In the genomic region with DNA sequence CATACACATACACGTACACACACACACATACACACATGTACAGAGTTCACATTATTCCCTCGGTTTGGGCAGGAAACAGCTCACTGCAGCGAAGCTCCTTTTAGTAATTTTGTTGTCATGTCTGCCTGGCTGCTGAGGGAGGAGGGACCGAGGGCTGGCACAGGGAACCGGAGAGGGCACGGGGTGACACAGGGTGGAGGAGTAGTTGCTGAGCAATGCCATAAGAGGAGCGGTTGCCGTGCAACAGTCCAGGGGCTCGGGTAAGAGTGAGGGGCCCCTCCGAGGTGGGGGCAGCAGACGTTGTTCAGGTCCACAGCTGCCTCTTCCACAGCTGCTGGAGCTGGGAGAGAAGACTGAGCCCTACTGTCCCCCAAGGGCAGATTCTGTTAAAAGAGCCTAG, we compare ENCODE assay signal across 23 mouse cellular contexts. TPM values are rescaled to one million over a fixed set of nuclear protein-coding genes. Genes with fewer than 3 reads are reported as not detected.
DNase-seq lines count a peak whose midpoint lies in the region; ATAC-seq and TF ChIP-seq lines count a peak whose summit lies in the region.
"Had no signal": no experiment of that assay in that cellular context is flagged by ENCODE, and none has a peak within 500 bp of the region (broad histone marks: within the 10 kb centered on the region; RNA-seq: fewer than 3 reads in every experiment).

No protein-coding gene starts in this region.

- no peak overlapping the region for H3K4me2 ChIP-seq in forebrain, postnatal 0 days (ENCODE audit: low read depth)
- no peak overlapping the region for H3K4me2 ChIP-seq in forebrain, embryonic 14.5 days (ENCODE audit: low read length)
- H3K4me2 ChIP-seq in midbrain, embryonic 15.5 days: no peak overlapping the region
- H3K4me2 ChIP-seq in liver, embryonic 14.5 days (ENCODE audit: low read depth): peak overlapping the region; percentile 46
- H3K4me2 ChIP-seq: heart, embryonic 15.5 days; midbrain, embryonic 12.5 days had no signal

- ATAC-seq in forebrain, postnatal 0 days: peak; percentile 30; the same call in 1 of the 2 replicates
- ATAC-seq in forebrain, embryonic 14.5 days: no peak
- no peak for ATAC-seq in midbrain, embryonic 15.5 days (replicated peaks)
- no peak for ATAC-seq in liver, embryonic 14.5 days (ENCODE audit: insufficient read depth)

- TF ChIP-seq CTCF in forebrain, postnatal 0 days (IDR thresholded peaks at IDR 0.05; ENCODE audit: low read depth): no peak
- no peak for TF ChIP-seq CTCF in liver, embryonic 14.5 days (IDR thresholded peaks at IDR 0.05; ENCODE audit: low read depth)

- H3K9me3 ChIP-seq in forebrain, postnatal 0 days (ENCODE audit: low read length): no peaks in the 10 kb centered on the region
- H3K9me3 ChIP-seq in forebrain, embryonic 14.5 days (replicated peaks; ENCODE audit: control insufficient read depth, low read length): no peaks in the 10 kb centered on the region
- no peaks in the 10 kb centered on the region for H3K9me3 ChIP-seq in midbrain, embryonic 10.5 days (replicated peaks)
- H3K9me3 ChIP-seq in midbrain, embryonic 15.5 days: no peaks in the 10 kb centered on the region
- H3K9me3 ChIP-seq in liver, embryonic 14.5 days (ENCODE audit: control insufficient read depth, low read length): no peaks in the 10 kb centered on the region
- H3K9me3 ChIP-seq: heart, embryonic 15.5 days; midbrain, embryonic 12.5 days had no signal

- no peaks in the 10 kb centered on the region for H3K4me1 ChIP-seq in forebrain, postnatal 0 days (ENCODE audit: insufficient read depth)
- no peaks in the 10 kb centered on the region for H3K4me1 ChIP-seq in forebrain, embryonic 14.5 days (ENCODE audit: control insufficient read depth, insufficient read depth, low read length)
- peaks cover 14% of the 10 kb centered on the region for H3K4me1 ChIP-seq in midbrain, embryonic 10.5 days
- H3K4me1 ChIP-seq in midbrain, embryonic 15.5 days: 0 out of 2 replicates have a peak, but pooled peaks cover 2% of the 10 kb centered on the region
- H3K4me1 ChIP-seq in liver, embryonic 14.5 days (replicated peaks; ENCODE audit: control insufficient read depth in 2 of 2, insufficient read depth in 2 of 2, low read length in 1 of 2): peaks cover 36 to 51% of the 10 kb centered on the region in 2 experiments
- H3K4me1 ChIP-seq: heart, embryonic 15.5 days had no signal

- no peak overlapping the region for H3K27ac ChIP-seq in forebrain, postnatal 0 days (ENCODE audit: low read depth, low read length)
- no peak overlapping the region for H3K27ac ChIP-seq in forebrain, embryonic 14.5 days (ENCODE audit: low read depth, low read length)
- peak overlapping the region; percentile 64 for H3K27ac ChIP-seq in midbrain, embryonic 10.5 days (replicated peaks)
- H3K27ac ChIP-seq in midbrain, embryonic 15.5 days: no peak overlapping the region
- H3K27ac ChIP-seq in liver, embryonic 14.5 days: peak overlapping the region; percentile 99
- H3K27ac ChIP-seq: heart, embryonic 15.5 days; midbrain, embryonic 12.5 days had no signal

- no peak overlapping the region for H3K4me3 ChIP-seq in forebrain, postnatal 0 days (ENCODE audit: low read depth, low read length)
- H3K4me3 ChIP-seq in forebrain, embryonic 14.5 days (ENCODE audit: low read depth, low read length): no peak overlapping the region
- no peak overlapping the region for H3K4me3 ChIP-seq in midbrain, embryonic 10.5 days
- no peak overlapping the region for H3K4me3 ChIP-seq in midbrain, embryonic 15.5 days
- no peak overlapping the region; a peak in 1 of 4 replicates for H3K4me3 ChIP-seq in liver, embryonic 14.5 days (ENCODE audit: insufficient read depth in 1 of 2, low read depth in 2 of 2, low read length in 2 of 2)
- H3K4me3 ChIP-seq: heart, embryonic 15.5 days; midbrain, embryonic 12.5 days had no signal

- 55% methylated on average over 11 of the region's 11 CpGs for WGBS in forebrain, postnatal 0 days
- 67% methylated on average over 11 of the region's 11 CpGs for WGBS in forebrain, embryonic 14.5 days
- 73% methylated on average over 11 of the region's 11 CpGs for WGBS in midbrain, embryonic 10.5 days
- WGBS in midbrain, embryonic 15.5 days: 50% methylated on average over 11 of the region's 11 CpGs
- WGBS in liver, embryonic 14.5 days (ENCODE audit: insufficient replicate concordance): 65% methylated on average over 11 of the region's 11 CpGs

- no peak overlapping the region for H3K9ac ChIP-seq in forebrain, postnatal 0 days
- no peak overlapping the region for H3K9ac ChIP-seq in forebrain, embryonic 14.5 days (ENCODE audit: low read length)
- no peak overlapping the region for H3K9ac ChIP-seq in midbrain, embryonic 15.5 days
- peak overlapping the region; percentile 40 for H3K9ac ChIP-seq in liver, embryonic 14.5 days (replicated peaks)
- H3K9ac ChIP-seq: heart, embryonic 15.5 days; midbrain, embryonic 12.5 days had no signal

- H3K27me3 ChIP-seq in forebrain, postnatal 0 days (ENCODE audit: insufficient read depth, low read length): no peaks in the 10 kb centered on the region
- no peaks in the 10 kb centered on the region for H3K27me3 ChIP-seq in forebrain, embryonic 14.5 days (replicated peaks; ENCODE audit: control insufficient read depth, insufficient read depth, low read length)
- H3K27me3 ChIP-seq in midbrain, embryonic 10.5 days (ENCODE audit: low read depth, poor library complexity, severe bottlenecking): no peaks in the 10 kb centered on the region
- H3K27me3 ChIP-seq in midbrain, embryonic 15.5 days (replicated peaks): no peaks in the 10 kb centered on the region
- H3K27me3 ChIP-seq in liver, embryonic 14.5 days (ENCODE audit: control insufficient read depth, insufficient read depth, low read length): no peaks in the 10 kb centered on the region
- H3K27me3 ChIP-seq: heart, embryonic 15.5 days; midbrain, embryonic 12.5 days had no signal

- no peak for TF ChIP-seq EP300 in liver, embryonic 14.5 days (IDR thresholded peaks at IDR 0.05; ENCODE audit: low read depth)

- peaks cover 41% of the 10 kb centered on the region for H3K36me3 ChIP-seq in forebrain, postnatal 0 days (ENCODE audit: insufficient read depth)
- peaks cover 39% of the 10 kb centered on the region for H3K36me3 ChIP-seq in forebrain, embryonic 14.5 days (ENCODE audit: control insufficient read depth, insufficient read depth, low read length)
- H3K36me3 ChIP-seq in midbrain, embryonic 10.5 days: 0 out of 2 replicates have a peak, but pooled peaks cover 4% of the 10 kb centered on the region
- H3K36me3 ChIP-seq in midbrain, embryonic 15.5 days (replicated peaks): peaks cover 15% of the 10 kb centered on the region; the same call in 1 of the 2 replicates
- H3K36me3 ChIP-seq in liver, embryonic 14.5 days (replicated peaks; ENCODE audit: control insufficient read depth, insufficient read depth, low read depth): peaks cover 8% of the 10 kb centered on the region
- H3K36me3 ChIP-seq: G1E; heart, embryonic 15.5 days had no signal

- DNase-seq in forebrain, postnatal 0 days: no peak
- no peak for DNase-seq in forebrain, embryonic 14.5 days (ENCODE audit: low spot score)
- no peak for DNase-seq in midbrain, embryonic 10.5 days (ENCODE audit: low spot score)
- peak; percentile 4 for DNase-seq in R1 (ENCODE audit: low read depth, low spot score)
- no peak for DNase-seq in liver, embryonic 14.5 days (ENCODE audit: low read depth in 3 of 3, low spot score in 3 of 3)
- no peak for DNase-seq in urinary bladder, postnatal 4 days (ENCODE audit: low spot score in 2 of 2)
- DNase-seq in lung, postnatal 25 days (ENCODE audit: low spot score): no peak
- DNase-seq: adrenal gland, postnatal 10 days; lung, postnatal 36 days; right cerebral cortex, adult 18-20 months had no signal

RNA-seq across cellular contexts. Expression of gene Ackr1, which starts 2.4 kb away (rescaled TPM):
- total RNA-seq in forebrain, postnatal 0 days (2014; rRNA removed): 29.0 and 32.8 TPM in 2 replicates
- polyA plus RNA-seq in forebrain, postnatal 0 days (2015; fragmentation: Nextera tagmentation; extraction: Ambion mirVana): 11.5 and 14.0 TPM in 2 replicates
- 10.5 and 12.0 TPM in 2 replicates for polyA plus RNA-seq in forebrain, embryonic 14.5 days (2014; fragmentation: Nextera tagmentation; extraction: Ambion mirVana)
- polyA plus RNA-seq in midbrain, embryonic 10.5 days (2016; fragmentation: Nextera tagmentation; extraction: Ambion mirVana): 1.6 and 2.4 TPM in 2 replicates
- polyA plus RNA-seq in midbrain, embryonic 15.5 days (2015; fragmentation: Nextera tagmentation; extraction: Ambion mirVana): 20.2 and 22.4 TPM in 2 replicates
- polyA plus RNA-seq in liver, embryonic 14.5 days (2012; rRNA removed): 53.0 and 70.6 TPM in 2 replicates
- polyA plus RNA-seq in liver, embryonic 14.5 days (2014; fragmentation: Nextera tagmentation; extraction: Ambion mirVana): 76.9 and 84.9 TPM in 2 replicates
- total RNA-seq: G1E; neutrophil, adult 5-6 weeks had no signal
- polyA plus RNA-seq: C2C12, G1E had no signal

RNA-seq across cellular contexts. Expression of gene Aim2, which starts 14.8 kb away (rescaled TPM):
- total RNA-seq in forebrain, postnatal 0 days (2014; rRNA removed): 2.3 and 4.5 TPM in 2 replicates
- 1.1 and 1.8 TPM in 2 replicates for polyA plus RNA-seq in forebrain, postnatal 0 days (2015; fragmentation: Nextera tagmentation; extraction: Ambion mirVana)
- 2.3 and 4.0 TPM in 2 replicates for polyA plus RNA-seq in forebrain, embryonic 14.5 days (2014; fragmentation: Nextera tagmentation; extraction: Ambion mirVana)
- 6.7 TPM in 2 replicates for polyA plus RNA-seq in midbrain, embryonic 10.5 days (2016; fragmentation: Nextera tagmentation; extraction: Ambion mirVana)
- polyA plus RNA-seq in midbrain, embryonic 15.5 days (2015; fragmentation: Nextera tagmentation; extraction: Ambion mirVana): 1.5 TPM in 2 replicates
- 3.2 and 4.4 TPM in 2 replicates for polyA plus RNA-seq in liver, embryonic 14.5 days (2012; rRNA removed)
- 1.7 and 3.3 TPM in 2 replicates for polyA plus RNA-seq in liver, embryonic 14.5 days (2014; fragmentation: Nextera tagmentation; extraction: Ambion mirVana)
- polyA plus RNA-seq: G1E had no signal

RNA-seq across cellular contexts. Expression of gene Cadm3, which starts 31.6 kb away (rescaled TPM):
- 278 and 354 TPM in 2 replicates for total RNA-seq in forebrain, postnatal 0 days (2014; rRNA removed)
- 25.6 and 41.0 TPM in 2 replicates for polyA plus RNA-seq in forebrain, postnatal 0 days (2015; fragmentation: Nextera tagmentation; extraction: Ambion mirVana)
- polyA plus RNA-seq in forebrain, embryonic 14.5 days (2014; fragmentation: Nextera tagmentation; extraction: Ambion mirVana): 59.8 and 77.6 TPM in 2 replicates
- 2.0 and 5.3 TPM in 2 replicates for polyA plus RNA-seq in midbrain, embryonic 10.5 days (2016; fragmentation: Nextera tagmentation; extraction: Ambion mirVana)
- 76.6 and 83.1 TPM in 2 replicates for polyA plus RNA-seq in midbrain, embryonic 15.5 days (2015; fragmentation: Nextera tagmentation; extraction: Ambion mirVana)
- 0.42 and 0.44 TPM in 2 replicates for polyA plus RNA-seq in liver, embryonic 14.5 days (2012; rRNA removed)
- 0.87 and 0.89 TPM in 2 replicates for polyA plus RNA-seq in liver, embryonic 14.5 days (2014; fragmentation: Nextera tagmentation; extraction: Ambion mirVana)
- total RNA-seq: neutrophil, adult 5-6 weeks had no signal
- polyA plus RNA-seq: G1E had no signal

RNA-seq across cellular contexts. Expression of gene Mptx2, which starts 58.3 kb away (rescaled TPM):
- total RNA-seq in forebrain, postnatal 0 days (2014; rRNA removed): not detected in 2 replicates
- polyA plus RNA-seq in forebrain, postnatal 0 days (2015; fragmentation: Nextera tagmentation; extraction: Ambion mirVana): not detected in 2 replicates
- not detected in 2 replicates for polyA plus RNA-seq in forebrain, embryonic 14.5 days (2014; fragmentation: Nextera tagmentation; extraction: Ambion mirVana)
- polyA plus RNA-seq in midbrain, embryonic 10.5 days (2016; fragmentation: Nextera tagmentation; extraction: Ambion mirVana): not detected in 2 replicates
- polyA plus RNA-seq in midbrain, embryonic 15.5 days (2015; fragmentation: Nextera tagmentation; extraction: Ambion mirVana): not detected in 2 replicates
- polyA plus RNA-seq in liver, embryonic 14.5 days (2012; rRNA removed): not detected in 2 replicates
- polyA plus RNA-seq in liver, embryonic 14.5 days (2014; fragmentation: Nextera tagmentation; extraction: Ambion mirVana): not detected in 2 replicates
- total RNA-seq: adrenal gland, postnatal 10 days; G1E; layer of hippocampus, adult 8-10 months; left cerebral cortex, postnatal 10 days; liver, adult 2 months; neutrophil, adult 5-6 weeks had no signal
- polyA plus RNA-seq: C2C12; G1E; gonadal fat pad, adult 2 months; heart, embryonic 15.5 days; kidney, embryonic 16.5 days; liver, adult 2 months; midbrain, embryonic 12.5 days; spleen, adult 2 months; stomach, embryonic 16.5 days had no signal

Comparison
In these comparisons a context has a peak if more than half of its experiments do, and no peak if none do; other contexts are left out.
1. H3K27ac ChIP-seq: peak in midbrain, embryonic 10.5 days (single experiment) and liver, embryonic 14.5 days (single experiment); none in forebrain, postnatal 0 days (single experiment), forebrain, embryonic 14.5 days (single experiment) and midbrain, embryonic 15.5 days (single experiment).